8 mouse cellular contexts compared by ENCODE assay signal in genomic region chr11:70970560-70971540, GRCm38 (mm10). TPM values are rescaled to one million over a fixed set of nuclear protein-coding genes. Genes with fewer than 3 reads are reported as not detected.
A peak's percentile ranks its signal among the peaks of the same experiment; 100 is the strongest.
DNase-seq lines count a peak whose midpoint lies in the region; ATAC-seq and TF ChIP-seq lines count a peak whose summit lies in the region.

No protein-coding gene starts in this region.

- H3K9ac ChIP-seq in kidney, postnatal 0 days (ENCODE audit: low read depth, low read length): peak overlapping the region; percentile 90
- peak overlapping the region; percentile 74 for H3K9ac ChIP-seq in forebrain, embryonic 13.5 days
- peak overlapping the region; percentile 64 for H3K9ac ChIP-seq in liver, embryonic 11.5 days (ENCODE audit: low read depth, low read length)

- H3K9me3 ChIP-seq in kidney, postnatal 0 days (replicated peaks; ENCODE audit: low read length): no peaks in the 10 kb centered on the region
- no peaks in the 10 kb centered on the region for H3K9me3 ChIP-seq in forebrain, embryonic 13.5 days (replicated peaks)
- no peaks in the 10 kb centered on the region for H3K9me3 ChIP-seq in liver, embryonic 11.5 days (ENCODE audit: control insufficient read depth, low read length)

- TF ChIP-seq CTCF in kidney, postnatal 0 days (IDR thresholded peaks at IDR 0.05; ENCODE audit: low read depth): no peak

- no peaks in the 10 kb centered on the region for H3K27me3 ChIP-seq in kidney, postnatal 0 days (ENCODE audit: insufficient read depth, low read length)
- H3K27me3 ChIP-seq in forebrain, embryonic 13.5 days: no peaks in the 10 kb centered on the region
- no peaks in the 10 kb centered on the region for H3K27me3 ChIP-seq in liver, embryonic 11.5 days (replicated peaks; ENCODE audit: control insufficient read depth, insufficient read depth, low read length)

- peak; percentile 36 for DNase-seq in kidney, postnatal 0 days (ENCODE audit: low spot score)
- DNase-seq in kidney, postnatal 36 days: no peak
- peak; percentile 49 for DNase-seq in T-cell, adult 2 months (ENCODE audit: low spot score)
- peak; percentile 79 for DNase-seq in liver, embryonic 11.5 days (ENCODE audit: low spot score)
- DNase-seq in naive thymus-derived CD4-positive, alpha-beta T cell, adult 2 months (ENCODE audit: low read depth): peak; percentile 76
- no peak for DNase-seq in urinary bladder, adult 18-20 months (ENCODE audit: low spot score in 2 of 2)
- DNase-seq in right cerebral cortex, adult 2 months (ENCODE audit: low spot score in 2 of 2): no peak

- H3K4me3 ChIP-seq in kidney, postnatal 0 days (replicated peaks; ENCODE audit: low read depth, low read length): peak overlapping the region; percentile 84
- H3K4me3 ChIP-seq in forebrain, embryonic 13.5 days: peak overlapping the region; percentile 71
- peak overlapping the region; percentile 89 for H3K4me3 ChIP-seq in liver, embryonic 11.5 days (ENCODE audit: low read depth, low read length)

- ATAC-seq in kidney, postnatal 0 days (replicated peaks; ENCODE audit: low FRiP score, low read depth): 0 out of 2 replicates have a peak, but pooled peaks have one; percentile 11
- peak; percentile 5; the same call in 1 of the 2 replicates for ATAC-seq in forebrain, embryonic 13.5 days
- peak; percentile 75 for ATAC-seq in liver, embryonic 11.5 days (replicated peaks; ENCODE audit: low FRiP score)

- 16% methylated on average over 24 of the region's 24 CpGs for WGBS in kidney, postnatal 0 days
- WGBS in forebrain, embryonic 13.5 days: 18% methylated on average over 24 of the region's 24 CpGs
- 11% methylated on average over 24 of the region's 24 CpGs for WGBS in liver, embryonic 11.5 days

- peak overlapping the region; percentile 88 for H3K4me2 ChIP-seq in kidney, postnatal 0 days (ENCODE audit: low read length)
- H3K4me2 ChIP-seq in forebrain, embryonic 13.5 days: peak overlapping the region; percentile 88
- peak overlapping the region; percentile 63 for H3K4me2 ChIP-seq in liver, embryonic 11.5 days

- peaks cover 19% of the 10 kb centered on the region; the same call in 1 of the 2 replicates for H3K36me3 ChIP-seq in kidney, postnatal 0 days (ENCODE audit: insufficient read depth, low read length)
- peaks cover 42% of the 10 kb centered on the region for H3K36me3 ChIP-seq in forebrain, embryonic 13.5 days (ENCODE audit: poor library complexity, severe bottlenecking)
- H3K36me3 ChIP-seq in liver, embryonic 11.5 days (ENCODE audit: control insufficient read depth, insufficient read depth, low read length): peaks cover 12% of the 10 kb centered on the region

- peak overlapping the region; percentile 77; the same call in 1 of the 2 replicates for H3K27ac ChIP-seq in kidney, postnatal 0 days
- peak overlapping the region; percentile 91 for H3K27ac ChIP-seq in forebrain, embryonic 13.5 days
- peak overlapping the region; percentile 92 for H3K27ac ChIP-seq in liver, embryonic 11.5 days (ENCODE audit: low read depth, low read length)

- peaks cover 6% of the 10 kb centered on the region; the same call in 1 of the 2 replicates for H3K4me1 ChIP-seq in kidney, postnatal 0 days (replicated peaks; ENCODE audit: insufficient read depth, low read length)
- H3K4me1 ChIP-seq in forebrain, embryonic 13.5 days: peaks cover 24% of the 10 kb centered on the region
- H3K4me1 ChIP-seq in liver, embryonic 11.5 days (replicated peaks; ENCODE audit: control insufficient read depth, insufficient read depth, low read length): peaks cover 3% of the 10 kb centered on the region; the same call in 1 of the 2 replicates

RNA-seq across cellular contexts. Expression of gene Rpain, which starts 0.8 kb away (rescaled TPM):
- 67.0 and 68.3 TPM in 2 replicates for polyA plus RNA-seq in kidney, postnatal 0 days (2015; fragmentation: Nextera tagmentation; extraction: Ambion mirVana)
- polyA plus RNA-seq in forebrain, embryonic 13.5 days (2015; fragmentation: Nextera tagmentation; extraction: Ambion mirVana): 92.5 and 96.0 TPM in 2 replicates
- polyA plus RNA-seq in liver, embryonic 11.5 days (2014; fragmentation: Nextera tagmentation; extraction: Ambion mirVana): 111 and 124 TPM in 2 replicates

RNA-seq across cellular contexts. Expression of gene Nup88, which starts 1.1 kb away (rescaled TPM):
- polyA plus RNA-seq in kidney, postnatal 0 days (2015; fragmentation: Nextera tagmentation; extraction: Ambion mirVana): 85.8 and 89.0 TPM in 2 replicates
- polyA plus RNA-seq in forebrain, embryonic 13.5 days (2015; fragmentation: Nextera tagmentation; extraction: Ambion mirVana): 153 and 162 TPM in 2 replicates
- polyA plus RNA-seq in liver, embryonic 11.5 days (2014; fragmentation: Nextera tagmentation; extraction: Ambion mirVana): 125 and 144 TPM in 2 replicates

RNA-seq across cellular contexts. Expression of gene C1qbp, which starts 12.0 kb away (rescaled TPM):
- polyA plus RNA-seq in kidney, postnatal 0 days (2015; fragmentation: Nextera tagmentation; extraction: Ambion mirVana): 292 and 309 TPM in 2 replicates
- polyA plus RNA-seq in forebrain, embryonic 13.5 days (2015; fragmentation: Nextera tagmentation; extraction: Ambion mirVana): 229 and 242 TPM in 2 replicates
- 568 and 569 TPM in 2 replicates for polyA plus RNA-seq in liver, embryonic 11.5 days (2014; fragmentation: Nextera tagmentation; extraction: Ambion mirVana)

RNA-seq across cellular contexts. Expression of gene Dhx33, which starts 33.4 kb away (rescaled TPM):
- polyA plus RNA-seq in kidney, postnatal 0 days (2015; fragmentation: Nextera tagmentation; extraction: Ambion mirVana): 12.1 and 12.4 TPM in 2 replicates
- 11.9 and 14.8 TPM in 2 replicates for polyA plus RNA-seq in forebrain, embryonic 13.5 days (2015; fragmentation: Nextera tagmentation; extraction: Ambion mirVana)
- polyA plus RNA-seq in liver, embryonic 11.5 days (2014; fragmentation: Nextera tagmentation; extraction: Ambion mirVana): 24.2 and 26.6 TPM in 2 replicates

RNA-seq across cellular contexts. Expression of gene Mis12, which starts 48.6 kb away (rescaled TPM):
- 17.9 and 23.4 TPM in 2 replicates for polyA plus RNA-seq in kidney, postnatal 0 days (2015; fragmentation: Nextera tagmentation; extraction: Ambion mirVana)
- 51.3 and 53.5 TPM in 2 replicates for polyA plus RNA-seq in forebrain, embryonic 13.5 days (2015; fragmentation: Nextera tagmentation; extraction: Ambion mirVana)
- polyA plus RNA-seq in liver, embryonic 11.5 days (2014; fragmentation: Nextera tagmentation; extraction: Ambion mirVana): 31.3 and 31.9 TPM in 2 replicates

Comparison
In these comparisons a context has a peak if more than half of its experiments do, and no peak if none do; other contexts are left out.
1. DNase-seq: peak in kidney, postnatal 0 days (single experiment), T-cell, adult 2 months (single experiment), liver, embryonic 11.5 days (single experiment) and naive thymus-derived CD4-positive, alpha-beta T cell, adult 2 months (single experiment); none in kidney, postnatal 36 days (0 of 2), urinary bladder, adult 18-20 months (0 of 2) and right cerebral cortex, adult 2 months (0 of 2).
2. ATAC-seq: peak in every context shown above with its lines; median percentile 75 in liver, embryonic 11.5 days; 11 in kidney, postnatal 0 days; 5 in forebrain, embryonic 13.5 days.
3. Peak in every context shown above with its lines, with median percentiles within 50 percentile points of each other: H3K27ac ChIP-seq, H3K4me2 ChIP-seq, H3K4me3 ChIP-seq and H3K9ac ChIP-seq.